Mouse (Mus musculus) embryonic facial prominence, embryonic 13.5 days (tissue): ENCODE measurements around the gene Zfp511. TPM values are rescaled to one million over a fixed set of nuclear protein-coding genes. Genes with fewer than 3 reads are reported as not detected.

Experiments used
- ATAC-seq: fragments of 200-750 bp; cut with Nextera tagmentation; 2 replicates; pipeline ENCODE4 v1.8.0; 2017; ENCODE audit warnings: low read depth; ENCODE audit not compliant: insufficient number of reproducible peaks, insufficient read depth, low FRiP score, low TSS enrichment
- H3K27ac ChIP-seq: fragments of 300-500 bp; sonication (generic); 2 replicates; pipeline ENCODE4 v1.5.1; 2015; ENCODE audit warnings: moderate library complexity, mild to moderate bottlenecking, inconsistent platforms
- H3K27me3 ChIP-seq: fragments of 300-500 bp; sonication (generic); 2 replicates; pipeline ENCODE4 v1.6.1; 2015; ENCODE audit warnings: mild to moderate bottlenecking, inconsistent platforms
- H3K36me3 ChIP-seq: fragments of 300-500 bp; sonication (generic); 2 replicates; pipeline ENCODE4 v1.6.1; 2015; ENCODE audit warnings: mild to moderate bottlenecking, inconsistent platforms
- H3K4me1 ChIP-seq: fragments of 300-500 bp; sonication (generic); 2 replicates; pipeline ENCODE4 v1.6.1; 2015; ENCODE audit warnings: inconsistent platforms
- H3K4me2 ChIP-seq: fragments of 300-500 bp; sonication (generic); 2 replicates; pipeline ENCODE4 v1.6.1; 2015; ENCODE audit warnings: moderate library complexity, mild to moderate bottlenecking, inconsistent platforms
- H3K4me3 ChIP-seq: fragments of 300-500 bp; sonication (generic); 2 replicates; pipeline ENCODE4 v1.5.1; 2015; ENCODE audit warnings: mild to moderate bottlenecking, inconsistent platforms
- H3K9ac ChIP-seq: fragments of 300-500 bp; sonication (generic); 2 replicates; pipeline ENCODE4 v1.6.1; 2015; ENCODE audit warnings: mild to moderate bottlenecking, inconsistent platforms
- H3K9me3 ChIP-seq: fragments of 300-500 bp; sonication (generic); 2 replicates; pipeline ENCODE4 v1.6.1; 2016; ENCODE audit warnings: inconsistent platforms
- WGBS: fragments of 180-500 bp; shearing (Covaris S2); methylation state at CpG from one replicate; pipeline ENCODE4 v1.1.7; 2015; ENCODE audit warnings: mixed read lengths; 5-methylcytosine and 5-hydroxymethylcytosine counted together
- polyA plus RNA-seq: library from polyadenylated mRNA; unstranded; fragments of >200 nt; fragmentation: Nextera tagmentation; extraction: Ambion mirVana; gene quantifications from 2 replicates; pipeline ENCODE4 v1.2.1, GENCODE M21; 2015

Gene Zfp511
- 41.0 and 42.4 TPM in 2 replicates for polyA plus RNA-seq

GRCm38 (mm10) chr7:140036281-140037170 is at the start of gene Zfp511, which contains the start of gene Tubgcp2:
Gene Zfp511 (plus strand): TSS chr7:140036391.
Gene Tubgcp2 (minus strand): TSS chr7:140036669.
- peak within 1 kb of the TSS; percentile 91 for H3K9ac ChIP-seq
- WGBS: 1% methylated on average over 69 of the region's 69 CpGs
- peak within 1 kb of the TSS; percentile 91 for H3K27ac ChIP-seq
- H3K4me3 ChIP-seq: peak within 1 kb of the TSS; percentile 91
- peak within 1 kb of the TSS; percentile 79 for H3K4me2 ChIP-seq
- peak; percentile 92 for ATAC-seq
- no peaks in the 10 kb centered on the region for H3K9me3 ChIP-seq
- no peaks in the 10 kb centered on the region for H3K27me3 ChIP-seq
- H3K36me3 ChIP-seq: peaks cover 49% of the 10 kb centered on the region
- H3K4me1 ChIP-seq: peaks cover 21% of the 10 kb centered on the region

- Histone ChIP-seq H3K27ac (no peak overlapping the region), H3K36me3 (peaks cover 11% of the 10 kb centered on the region; the same call in 1 of the 2 replicates), H3K27me3 (no peaks in the 10 kb centered on the region), H3K4me2 (no peak overlapping the region), H3K9ac (no peak overlapping the region), H3K4me3 (no peak overlapping the region), H3K9me3 (no peaks in the 10 kb centered on the region), H3K4me1 (no peaks in the 10 kb centered on the region)
- no peak for ATAC-seq
- WGBS: 91% methylated on average over 9 of the region's 9 CpGs
Observed at GRCm38 (mm10) chr7:139988272-139988671, 47.9 kb upstream of the Zfp511 start.

- Histone ChIP-seq H3K4me2 (no peak overlapping the region), H3K27ac (no peak overlapping the region), H3K4me1 (0 out of 2 replicates have a peak, but pooled peaks cover 4% of the 10 kb centered on the region), H3K36me3 (peaks cover 16% of the 10 kb centered on the region), H3K4me3 (no peak overlapping the region), H3K27me3 (no peaks in the 10 kb centered on the region), H3K9me3 (no peaks in the 10 kb centered on the region), H3K9ac (no peak overlapping the region)
- ATAC-seq: no peak
- 72% methylated on average over 8 of the region's 8 CpGs for WGBS
Observed at GRCm38 (mm10) chr7:139990864-139991394, 45.3 kb upstream of the Zfp511 start.

- Histone ChIP-seq H3K4me1 (0 out of 2 replicates have a peak, but pooled peaks cover 4% of the 10 kb centered on the region), H3K36me3 (peaks cover 25% of the 10 kb centered on the region), H3K4me2 (no peak within 1 kb of the TSS), H3K9me3 (no peaks in the 10 kb centered on the region), H3K9ac (no peak within 1 kb of the TSS), H3K4me3 (no peak within 1 kb of the TSS), H3K27me3 (no peaks in the 10 kb centered on the region), H3K27ac (no peak within 1 kb of the TSS)
- ATAC-seq: no peak
- WGBS: 23% methylated on average over 7 of the region's 7 CpGs
Observed at GRCm38 (mm10) chr7:139992406-139992805, 43.8 kb upstream of the Zfp511 start, which contains the start of gene Adam8. Gene Adam8 (minus strand): TSS chr7:139992562.

- Histone ChIP-seq H3K9ac (no peak overlapping the region), H3K9me3 (no peaks in the 10 kb centered on the region), H3K4me3 (no peak overlapping the region), H3K36me3 (peaks cover 36% of the 10 kb centered on the region), H3K27ac (no peak overlapping the region), H3K27me3 (no peaks in the 10 kb centered on the region), H3K4me1 (0 out of 2 replicates have a peak, but pooled peaks cover 4% of the 10 kb centered on the region), H3K4me2 (no peak overlapping the region)
- no peak for ATAC-seq
- 80% methylated on average over 6 of the region's 6 CpGs for WGBS
Observed at GRCm38 (mm10) chr7:139993532-139993931, 42.7 kb upstream of the Zfp511 start.

- ATAC-seq: no peak
- H3K36me3 ChIP-seq: peaks cover 43% of the 10 kb centered on the region
- no peak overlapping the region for H3K4me3 ChIP-seq
- no peak overlapping the region for H3K27ac ChIP-seq
- 71% methylated on average over 4 of the region's 4 CpGs for WGBS
- H3K4me1 ChIP-seq: 0 out of 2 replicates have a peak, but pooled peaks cover 4% of the 10 kb centered on the region
- no peak overlapping the region for H3K9ac ChIP-seq
- no peaks in the 10 kb centered on the region for H3K27me3 ChIP-seq
- H3K4me2 ChIP-seq: no peak overlapping the region
- no peaks in the 10 kb centered on the region for H3K9me3 ChIP-seq
Observed at GRCm38 (mm10) chr7:139994202-139994601, 42.0 kb upstream of the Zfp511 start.

- 15% methylated on average over 3 of the region's 3 CpGs for WGBS
- Histone ChIP-seq H3K4me1 (0 out of 2 replicates have a peak, but pooled peaks cover 4% of the 10 kb centered on the region), H3K36me3 (peaks cover 47% of the 10 kb centered on the region), H3K27me3 (no peaks in the 10 kb centered on the region), H3K4me3 (no peak overlapping the region), H3K9ac (no peak overlapping the region), H3K27ac (no peak overlapping the region), H3K4me2 (no peak overlapping the region), H3K9me3 (no peaks in the 10 kb centered on the region)
- ATAC-seq: no peak
Observed at GRCm38 (mm10) chr7:139994676-139995075, 41.5 kb upstream of the Zfp511 start.

- Histone ChIP-seq H3K9ac (no peak overlapping the region), H3K36me3 (peaks cover 85% of the 10 kb centered on the region), H3K27ac (no peak overlapping the region), H3K9me3 (no peaks in the 10 kb centered on the region), H3K27me3 (no peaks in the 10 kb centered on the region), H3K4me2 (no peak overlapping the region), H3K4me3 (no peak overlapping the region), H3K4me1 (no peaks in the 10 kb centered on the region)
- WGBS: 93% methylated on average over 13 of the region's 13 CpGs
- ATAC-seq: no peak
Observed at GRCm38 (mm10) chr7:139998691-139999350, 37.4 kb upstream of the Zfp511 start.

GRCm38 (mm10) chr7:140001086-140001740 is 35.0 kb upstream of the Zfp511 start:
- Histone ChIP-seq H3K9ac (no peak overlapping the region), H3K27ac (no peak overlapping the region), H3K4me1 (no peaks in the 10 kb centered on the region), H3K4me3 (no peak overlapping the region), H3K27me3 (no peaks in the 10 kb centered on the region), H3K36me3 (peaks cover 95% of the 10 kb centered on the region), H3K9me3 (no peaks in the 10 kb centered on the region), H3K4me2 (no peak overlapping the region)
- no peak for ATAC-seq
- 49% methylated on average over 12 of the region's 12 CpGs for WGBS

- H3K4me1 ChIP-seq: no peaks in the 10 kb centered on the region
- H3K36me3 ChIP-seq: peaks cover 84% of the 10 kb centered on the region
- H3K27ac ChIP-seq: no peak overlapping the region
- H3K27me3 ChIP-seq: no peaks in the 10 kb centered on the region
- WGBS: 94% methylated on average over 8 of the region's 8 CpGs
- H3K9ac ChIP-seq: no peak overlapping the region
- no peak for ATAC-seq
- H3K4me2 ChIP-seq: no peak overlapping the region
- no peaks in the 10 kb centered on the region for H3K9me3 ChIP-seq
- H3K4me3 ChIP-seq: no peak overlapping the region
Observed at GRCm38 (mm10) chr7:140004666-140005065, 31.5 kb upstream of the Zfp511 start.
